Mouse (Mus musculus) liver, embryonic 11.5 days (tissue): ENCODE results near the gene Rnf41. TPM values are rescaled to one million over a fixed set of nuclear protein-coding genes. Genes with fewer than 3 reads are reported as not detected.

Experiments used
- ATAC-seq: fragments of 200-750 bp; cut with Nextera tagmentation; replicated peaks from 2 replicates; pipeline ENCODE4 v1.8.0; 2017; ENCODE audit warnings: moderate number of reproducible peaks, mild to moderate bottlenecking, moderate TSS enrichment, moderate library complexity; ENCODE audit not compliant: low FRiP score
- DNase-seq: peaks from one replicate; pipeline ENCODE4 v3.0.0-alpha.2; 2017; ENCODE audit warnings: low spot score
- H3K27ac ChIP-seq: fragments of 300-500 bp; sonication (generic); 2 replicates; pipeline ENCODE4 v1.5.1; 2014; ENCODE audit warnings: mild to moderate bottlenecking, low read depth, low read length, control low read depth
- H3K27me3 ChIP-seq: fragments of 300-500 bp; sonication (generic); replicated peaks from 2 replicates; pipeline ENCODE4 v1.6.1; 2014; ENCODE audit warnings: low read length, mixed read lengths; ENCODE audit not compliant: control insufficient read depth, insufficient read depth
- H3K36me3 ChIP-seq: fragments of 300-500 bp; sonication (generic); 2 replicates; pipeline ENCODE4 v1.6.1; 2014; ENCODE audit warnings: mild to moderate bottlenecking, low read length, moderate library complexity, mixed read lengths; ENCODE audit not compliant: control insufficient read depth, insufficient read depth
- H3K4me1 ChIP-seq: fragments of 300-500 bp; sonication (generic); replicated peaks from 2 replicates; pipeline ENCODE4 v1.6.1; 2014; ENCODE audit warnings: low read length, mixed read lengths; ENCODE audit not compliant: control insufficient read depth, insufficient read depth
- H3K4me2 ChIP-seq: fragments of 300-500 bp; sonication (generic); 2 replicates; pipeline ENCODE4 v1.6.1; 2014; ENCODE audit warnings: mild to moderate bottlenecking, control low read depth, moderate library complexity
- H3K4me3 ChIP-seq: fragments of 300-500 bp; sonication (generic); 2 replicates; pipeline ENCODE4 v1.5.1; 2014; ENCODE audit warnings: low read depth, low read length, control low read depth
- H3K9ac ChIP-seq: fragments of 300-500 bp; sonication (generic); 2 replicates; pipeline ENCODE4 v1.6.1; 2014; ENCODE audit warnings: low read depth, low read length, control low read depth
- H3K9me3 ChIP-seq: fragments of 300-500 bp; sonication (generic); 2 replicates; pipeline ENCODE4 v1.6.1; 2016; ENCODE audit warnings: low read length, inconsistent platforms, mixed read lengths; ENCODE audit not compliant: control insufficient read depth
- WGBS: fragments of 180-500 bp; shearing (Covaris S2); extraction: QIAGEN DNeasy Blood & Tissue Kit; methylation state at CpG from one replicate; pipeline ENCODE4 v1.1.7; 2014; 5-methylcytosine and 5-hydroxymethylcytosine counted together
- polyA plus RNA-seq: library from polyadenylated mRNA; unstranded; fragments of >200 nt; fragmentation: Nextera tagmentation; extraction: Ambion mirVana; gene quantifications from 2 replicates; pipeline ENCODE4 v1.2.1, GENCODE M21; 2014

Gene Rnf41
- polyA plus RNA-seq, 1 experiment from 2014 or later: 20.4 TPM

DNA sequence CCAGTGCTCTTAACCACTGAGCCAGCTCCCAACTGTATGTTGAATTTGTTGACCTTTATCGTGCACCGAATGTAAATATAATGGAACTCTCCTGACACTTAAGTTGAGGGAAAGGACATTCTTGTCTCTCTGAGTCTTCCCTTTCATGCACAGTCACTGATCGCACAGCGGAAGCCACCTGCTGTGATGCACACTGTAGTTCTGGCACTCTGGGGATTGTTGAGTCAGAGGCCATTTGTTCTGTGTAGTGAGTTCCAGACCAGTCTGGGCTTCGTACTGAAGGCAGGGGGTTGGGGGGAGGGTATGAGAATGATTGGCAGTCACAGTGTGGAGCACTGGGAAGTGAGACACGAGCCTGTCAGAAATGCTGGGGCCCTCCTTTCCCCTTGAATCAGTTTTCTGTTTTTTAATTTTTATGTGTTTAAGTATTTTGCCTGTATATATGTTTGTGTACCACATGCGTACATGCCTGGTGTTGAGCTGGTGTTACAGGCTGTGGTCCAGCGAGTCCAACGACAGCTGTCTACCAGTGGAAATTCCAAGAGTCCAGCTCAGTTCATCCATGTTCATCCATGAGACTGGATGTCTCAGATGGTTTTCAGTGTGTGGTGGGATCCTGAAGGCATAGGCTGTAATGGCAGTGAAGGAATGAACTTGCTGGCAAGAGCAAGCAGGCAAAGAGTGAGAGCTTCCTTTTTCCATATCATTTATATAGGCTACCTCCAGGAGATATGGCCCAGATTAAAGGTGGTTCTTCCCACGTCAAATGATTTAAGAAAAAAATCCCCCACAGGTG, 30.1 kb downstream of the Rnf41 start:
- WGBS: 86% methylated on average over 10 of the region's 10 CpGs
- DNase-seq: no peak
- H3K4me3 ChIP-seq: no peak overlapping the region
- no peaks in the 10 kb centered on the region for H3K9me3 ChIP-seq
- H3K36me3 ChIP-seq: peaks cover 30% of the 10 kb centered on the region
- H3K27me3 ChIP-seq: no peaks in the 10 kb centered on the region
- ATAC-seq: no peak
- no peaks in the 10 kb centered on the region for H3K4me1 ChIP-seq
- no peak overlapping the region for H3K27ac ChIP-seq
- no peak overlapping the region for H3K4me2 ChIP-seq
- no peak overlapping the region for H3K9ac ChIP-seq

- H3K27me3 ChIP-seq: no peaks in the 10 kb centered on the region
- no peak overlapping the region for H3K4me3 ChIP-seq
- no peaks in the 10 kb centered on the region for H3K9me3 ChIP-seq
- no peak overlapping the region for H3K27ac ChIP-seq
- ATAC-seq (no peak), DNase-seq (no peak)
- H3K4me2 ChIP-seq: no peak overlapping the region
- peaks cover 21% of the 10 kb centered on the region for H3K36me3 ChIP-seq
- H3K4me1 ChIP-seq: no peaks in the 10 kb centered on the region
- WGBS: 89% methylated on average over 1 of the region's 1 CpGs
- H3K9ac ChIP-seq: no peak overlapping the region
Observed at GRCm38 (mm10) chr10:128442718-128443117, 31.3 kb downstream of the Rnf41 start.

DNA sequence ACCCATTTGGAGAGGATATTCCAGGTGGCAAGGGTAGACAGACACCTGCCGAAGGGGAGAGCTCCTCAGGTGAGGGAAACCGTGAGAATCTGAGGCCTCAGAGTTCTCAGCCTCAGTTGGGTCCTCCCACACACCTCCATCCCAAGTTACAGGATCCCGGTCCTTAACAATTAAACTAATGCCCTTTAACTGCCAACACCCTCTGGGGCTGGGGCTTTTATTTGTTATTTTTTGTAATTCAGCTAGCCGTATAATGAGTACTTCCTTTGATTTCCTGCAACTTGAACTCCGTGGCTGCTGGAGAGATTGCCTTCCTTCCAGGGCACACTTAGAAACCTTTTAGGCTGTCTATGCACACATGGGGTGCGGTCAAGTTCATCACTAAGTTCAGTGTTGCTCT, 32.9 kb downstream of the Rnf41 start:
- no peak overlapping the region for H3K4me3 ChIP-seq
- no peaks in the 10 kb centered on the region for H3K9me3 ChIP-seq
- H3K36me3 ChIP-seq: peaks cover 6% of the 10 kb centered on the region; the same call in 1 of the 2 replicates
- DNase-seq (no peak), ATAC-seq (no peak)
- no peak overlapping the region for H3K9ac ChIP-seq
- no peak overlapping the region for H3K27ac ChIP-seq
- no peaks in the 10 kb centered on the region for H3K4me1 ChIP-seq
- no peak overlapping the region for H3K4me2 ChIP-seq
- 74% methylated on average over 6 of the region's 6 CpGs for WGBS
- no peaks in the 10 kb centered on the region for H3K27me3 ChIP-seq

- Histone ChIP-seq H3K9me3 (no peaks in the 10 kb centered on the region), H3K4me2 (no peak overlapping the region), H3K9ac (no peak overlapping the region), H3K36me3 (no peaks in the 10 kb centered on the region; the same call in 1 of the 2 replicates), H3K27ac (no peak overlapping the region), H3K27me3 (no peaks in the 10 kb centered on the region), H3K4me1 (no peaks in the 10 kb centered on the region), H3K4me3 (no peak overlapping the region)
- ATAC-seq (no peak), DNase-seq (no peak)
- 37% methylated on average over 4 of the region's 4 CpGs for WGBS
Observed at GRCm38 (mm10) chr10:128445407-128445806, 34.0 kb downstream of the Rnf41 start.

GRCm38 (mm10) chr10:128451014-128451413, 39.6 kb downstream of the Rnf41 start:
- no peaks in the 10 kb centered on the region for H3K27me3 ChIP-seq
- WGBS: 83% methylated on average over 6 of the region's 6 CpGs
- DNase-seq: no peak
- no peak overlapping the region for H3K9ac ChIP-seq
- H3K4me3 ChIP-seq: no peak overlapping the region
- no peak overlapping the region for H3K27ac ChIP-seq
- no peaks in the 10 kb centered on the region for H3K9me3 ChIP-seq
- no peak for ATAC-seq
- H3K4me1 ChIP-seq: no peaks in the 10 kb centered on the region
- no peak overlapping the region for H3K4me2 ChIP-seq
- no peaks in the 10 kb centered on the region for H3K36me3 ChIP-seq

- Histone ChIP-seq H3K4me1 (no peaks in the 10 kb centered on the region), H3K36me3 (no peaks in the 10 kb centered on the region), H3K4me2 (no peak overlapping the region), H3K27ac (no peak overlapping the region), H3K4me3 (no peak overlapping the region), H3K9me3 (no peaks in the 10 kb centered on the region), H3K27me3 (no peaks in the 10 kb centered on the region), H3K9ac (no peak overlapping the region)
- no peak for DNase-seq
- ATAC-seq: no peak
- 74% methylated on average over 3 of the region's 3 CpGs for WGBS
Observed at GRCm38 (mm10) chr10:128454471-128454870, 43.0 kb downstream of the Rnf41 start.

- Histone ChIP-seq H3K4me1 (peaks cover 3% of the 10 kb centered on the region; the same call in 1 of the 2 replicates), H3K4me2 (peak overlapping the region; percentile 43), H3K9me3 (no peaks in the 10 kb centered on the region), H3K9ac (no peak overlapping the region), H3K4me3 (no peak overlapping the region), H3K27ac (no peak overlapping the region), H3K36me3 (no peaks in the 10 kb centered on the region), H3K27me3 (no peaks in the 10 kb centered on the region)
- peak; percentile 47 for DNase-seq
- WGBS: 1% methylated on average over 6 of the region's 6 CpGs
- ATAC-seq: no peak
Observed at GRCm38 (mm10) chr10:128455280-128455679, 43.8 kb downstream of the Rnf41 start.

DNA sequence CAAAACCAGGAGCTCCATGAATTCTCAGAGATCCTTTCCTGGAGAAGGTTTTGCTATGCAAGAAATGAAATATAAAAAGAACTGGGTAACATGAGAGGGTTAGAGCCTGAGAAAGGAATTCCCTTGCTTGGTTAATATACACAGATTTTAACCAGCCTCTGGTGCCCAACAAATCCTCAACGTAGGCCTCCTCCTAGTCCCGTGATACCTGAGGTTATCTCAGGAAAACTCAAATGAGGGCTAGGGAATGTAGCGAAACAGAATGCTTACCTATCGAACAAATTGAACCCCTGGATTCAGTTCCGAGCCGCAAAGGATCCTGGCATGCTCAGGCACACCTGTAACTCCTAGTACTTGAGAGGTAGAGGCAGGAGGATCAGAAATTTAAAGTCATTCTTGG, 46.2 kb downstream of the Rnf41 start:
- Histone ChIP-seq H3K4me2 (peak overlapping the region; percentile 76; the same call in 1 of the 2 replicates), H3K4me1 (peaks cover 12% of the 10 kb centered on the region; the same call in 1 of the 2 replicates), H3K36me3 (peaks cover 4% of the 10 kb centered on the region), H3K9ac (0 out of 2 replicates have a peak overlapping the region, but pooled peaks have one; percentile 17), H3K27ac (no peak overlapping the region), H3K27me3 (no peaks in the 10 kb centered on the region), H3K4me3 (no peak overlapping the region), H3K9me3 (no peaks in the 10 kb centered on the region)
- WGBS: 88% methylated on average over 6 of the region's 6 CpGs
- ATAC-seq (no peak), DNase-seq (no peak)

GRCm38 (mm10) chr10:128458348-128458718, 46.9 kb downstream of the Rnf41 start:
- peak overlapping the region; percentile 76 for H3K4me2 ChIP-seq
- peak; percentile 67 for ATAC-seq
- peaks cover 12% of the 10 kb centered on the region; the same call in 1 of the 2 replicates for H3K4me1 ChIP-seq
- no peaks in the 10 kb centered on the region for H3K27me3 ChIP-seq
- H3K4me3 ChIP-seq: peak overlapping the region; percentile 97
- H3K27ac ChIP-seq: peak overlapping the region; percentile 98
- H3K9me3 ChIP-seq: no peaks in the 10 kb centered on the region
- WGBS: under 1% methylated on average over 29 of the region's 29 CpGs
- peak overlapping the region; percentile 88 for H3K9ac ChIP-seq
- H3K36me3 ChIP-seq: peaks cover 6% of the 10 kb centered on the region
- DNase-seq: peak; percentile 99
